Comparison of ENCODE assay signal across 44 mouse cellular contexts in the genomic region with DNA sequence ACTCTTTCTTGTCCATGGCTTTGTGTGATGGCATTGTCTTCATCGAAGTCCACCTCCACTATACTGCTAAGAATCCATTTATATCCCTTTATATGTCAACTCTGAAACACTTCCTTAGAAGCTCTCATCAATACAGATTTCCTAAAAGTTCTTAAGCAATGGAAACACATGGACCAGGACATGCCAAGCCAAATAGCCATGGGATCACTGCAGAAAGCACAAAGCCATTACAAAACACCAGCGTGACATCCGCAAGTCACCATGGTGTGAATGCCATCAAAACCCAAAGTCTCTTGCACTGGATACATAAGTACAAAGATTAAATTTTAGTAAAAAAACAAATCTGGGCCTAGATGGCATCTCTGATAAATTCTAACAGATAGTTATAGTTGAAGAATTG. TPM values are rescaled to one million over a fixed set of nuclear protein-coding genes. Genes with fewer than 3 reads are reported as not detected.
"Had no signal": no experiment of that assay in that cellular context is flagged by ENCODE, and none has a peak within 500 bp of the region (broad histone marks: within the 10 kb centered on the region; RNA-seq: fewer than 3 reads in every experiment).

No protein-coding gene starts in this region.

- H3K4me2 ChIP-seq: limb, embryonic 12.5 days; limb, embryonic 13.5 days; limb, embryonic 15.5 days; liver, embryonic 11.5 days; liver, embryonic 12.5 days; liver, embryonic 13.5 days; liver, embryonic 15.5 days; lung, embryonic 14.5 days; lung, embryonic 15.5 days; midbrain, embryonic 11.5 days; midbrain, embryonic 12.5 days; midbrain, embryonic 13.5 days; midbrain, embryonic 15.5 days; neural tube, embryonic 12.5 days had no signal

- H3K36me3 ChIP-seq: limb, embryonic 10.5 days; limb, embryonic 12.5 days; limb, embryonic 13.5 days; limb, embryonic 15.5 days; liver, embryonic 12.5 days; liver, embryonic 13.5 days; liver, embryonic 15.5 days; lung, embryonic 15.5 days; midbrain, embryonic 10.5 days; midbrain, embryonic 12.5 days; midbrain, embryonic 13.5 days; midbrain, embryonic 15.5 days; neural tube, embryonic 12.5 days had no signal

- DNase-seq: left cerebral cortex, postnatal 4 days; liver; liver, embryonic 13.5 days; lung, adult 18-20 months; lung, adult 2 months; lung, embryonic 14.5 days; lung, postnatal 10 days; lung, postnatal 14 days; lung, postnatal 36 days; lung, postnatal 4 days; midbrain, embryonic 14.5 days had no signal

- H3K27ac ChIP-seq: left cerebral cortex, adult 2 months; limb, embryonic 10.5 days; limb, embryonic 12.5 days; limb, embryonic 13.5 days; limb, embryonic 15.5 days; liver, embryonic 12.5 days; liver, embryonic 13.5 days; liver, embryonic 14.5 days; liver, embryonic 15.5 days; lung, embryonic 15.5 days; macrophage; midbrain, embryonic 10.5 days; midbrain, embryonic 12.5 days; midbrain, embryonic 13.5 days; midbrain, embryonic 15.5 days; neural tube, embryonic 12.5 days had no signal

- H3K27me3 ChIP-seq: limb, embryonic 12.5 days; limb, embryonic 13.5 days; limb, embryonic 15.5 days; liver, embryonic 12.5 days; liver, embryonic 13.5 days; liver, embryonic 15.5 days; lung, embryonic 15.5 days; megakaryocyte, embryonic 14.5 days; midbrain, embryonic 12.5 days; midbrain, embryonic 13.5 days; midbrain, embryonic 15.5 days; neural tube, embryonic 12.5 days had no signal

- ATAC-seq: liver, embryonic 12.5 days; lung, postnatal 0 days; midbrain, embryonic 13.5 days; midbrain, embryonic 15.5 days; midbrain, embryonic 16.5 days had no signal

- H3K9me3 ChIP-seq: limb, embryonic 10.5 days; limb, embryonic 13.5 days; limb, embryonic 15.5 days; liver, embryonic 12.5 days; liver, embryonic 13.5 days; liver, embryonic 15.5 days; lung, embryonic 15.5 days; megakaryocyte, embryonic 14.5 days; midbrain, embryonic 10.5 days; midbrain, embryonic 12.5 days; midbrain, embryonic 13.5 days; midbrain, embryonic 15.5 days; neural tube, embryonic 12.5 days had no signal

- H3K4me3 ChIP-seq: left cerebral cortex, adult 2 months; limb, embryonic 10.5 days; limb, embryonic 12.5 days; limb, embryonic 13.5 days; limb, embryonic 15.5 days; liver, embryonic 12.5 days; liver, embryonic 13.5 days; liver, embryonic 15.5 days; lung, embryonic 15.5 days; megakaryocyte, embryonic 14.5 days; midbrain, embryonic 10.5 days; midbrain, embryonic 12.5 days; midbrain, embryonic 13.5 days; midbrain, embryonic 15.5 days; myocyte; neural tube, embryonic 12.5 days had no signal

- H3K4me1 ChIP-seq: limb, embryonic 12.5 days; limb, embryonic 13.5 days; limb, embryonic 15.5 days; liver, embryonic 12.5 days; liver, embryonic 13.5 days; liver, embryonic 15.5 days; lung, embryonic 15.5 days; megakaryocyte, embryonic 14.5 days; midbrain, embryonic 15.5 days; neural tube, embryonic 12.5 days had no signal

- H3K9ac ChIP-seq: limb, embryonic 12.5 days; limb, embryonic 13.5 days; limb, embryonic 15.5 days; liver, embryonic 12.5 days; liver, embryonic 13.5 days; liver, embryonic 14.5 days; liver, embryonic 15.5 days; lung, embryonic 14.5 days; lung, embryonic 15.5 days; midbrain, embryonic 12.5 days; midbrain, embryonic 13.5 days; midbrain, embryonic 15.5 days; neural tube, embryonic 12.5 days had no signal

RNA-seq across cellular contexts. Expression of a gene that starts 15.3 kb away (rescaled TPM):
- total RNA-seq: megakaryocyte progenitor cell, adult 5-6 weeks; megakaryocyte, adult 5-6 weeks; megakaryocyte-erythroid progenitor cell, adult 5-6 weeks; midbrain, postnatal 0 days; monocyte, adult 5-6 weeks had no signal
- polyA plus RNA-seq: limb, embryonic 10.5 days; limb, embryonic 11.5 days; limb, embryonic 12.5 days; limb, embryonic 13.5 days; lung, embryonic 14.5 days; lung, embryonic 15.5 days; lung, embryonic 16.5 days; lung, postnatal 0 days; macrophage; midbrain, embryonic 11.5 days; midbrain, embryonic 12.5 days; myocyte; neural tube, embryonic 11.5 days had no signal

RNA-seq across cellular contexts. Expression of a gene that starts 15.5 kb away (rescaled TPM):
- total RNA-seq: megakaryocyte progenitor cell, adult 5-6 weeks; megakaryocyte, adult 5-6 weeks; megakaryocyte-erythroid progenitor cell, adult 5-6 weeks; midbrain, postnatal 0 days; monocyte, adult 5-6 weeks had no signal
- polyA plus RNA-seq: limb, embryonic 10.5 days; limb, embryonic 11.5 days; limb, embryonic 12.5 days; limb, embryonic 15.5 days; lung, embryonic 14.5 days; lung, embryonic 15.5 days; lung, postnatal 0 days; macrophage; midbrain, embryonic 10.5 days; midbrain, embryonic 11.5 days; midbrain, embryonic 12.5 days; midbrain, embryonic 14.5 days; midbrain, postnatal 0 days; myocyte; neural tube, embryonic 11.5 days; neural tube, embryonic 12.5 days had no signal

RNA-seq across cellular contexts. Expression of a gene that starts 51.8 kb away (rescaled TPM):
- total RNA-seq: left cerebral cortex, adult 2 months; left cerebral cortex, adult 8-10 months; left cerebral cortex, postnatal 10 days; left cerebral cortex, postnatal 25 days; left cerebral cortex, postnatal 36 days; left cerebral cortex, postnatal 4 days; megakaryocyte progenitor cell, adult 5-6 weeks; megakaryocyte, adult 5-6 weeks; megakaryocyte-erythroid progenitor cell, adult 5-6 weeks; monocyte, adult 5-6 weeks had no signal
- polyA plus RNA-seq: limb, embryonic 10.5 days; limb, embryonic 12.5 days; limb, embryonic 13.5 days; lung, embryonic 14.5 days; macrophage; midbrain, embryonic 11.5 days; midbrain, embryonic 16.5 days; midbrain, postnatal 0 days; myocyte; neural tube, embryonic 11.5 days; neural tube, embryonic 12.5 days had no signal
